Mouse (Mus musculus) limb, embryonic 11.5 days (tissue): ENCODE results near the gene Fxr1. TPM values are rescaled to one million over a fixed set of nuclear protein-coding genes. Genes with fewer than 3 reads are reported as not detected.
A peak's percentile ranks its signal among the peaks of the same experiment; 100 is the strongest.

Experiments
- ATAC-seq: fragments of 200-750 bp; cut with Nextera tagmentation; 2 replicates; pipeline ENCODE4 v1.8.0; 2017; ENCODE audit warnings: low read depth; ENCODE audit not compliant: insufficient number of reproducible peaks, low FRiP score, low TSS enrichment
- DNase-seq: peaks from one replicate; pipeline ENCODE4 v3.0.0-alpha.2; 2015; ENCODE audit warnings: low spot score
- H3K27ac ChIP-seq: fragments of 300-500 bp; sonication (generic); replicated peaks from 2 replicates; pipeline ENCODE4 v1.5.1; 2014; ENCODE audit warnings: low read depth, mild to moderate bottlenecking, low read length
- H3K27me3 ChIP-seq: fragments of 300-500 bp; sonication (generic); 2 replicates; pipeline ENCODE4 v1.6.1; 2014; ENCODE audit warnings: mild to moderate bottlenecking, low read length, mixed read lengths; ENCODE audit not compliant: control insufficient read depth, insufficient read depth
- H3K36me3 ChIP-seq: fragments of 300-500 bp; sonication (generic); 2 replicates; pipeline ENCODE4 v1.6.1; 2014; ENCODE audit warnings: mild to moderate bottlenecking, low read length, moderate library complexity, mixed read lengths; ENCODE audit not compliant: control insufficient read depth, insufficient read depth
- H3K4me1 ChIP-seq: fragments of 300-500 bp; sonication (generic); 2 replicates; pipeline ENCODE4 v1.6.1; 2014; ENCODE audit warnings: low read length, mixed read lengths; ENCODE audit not compliant: control insufficient read depth, insufficient read depth
- H3K4me2 ChIP-seq: fragments of 300-500 bp; sonication (generic); 2 replicates; pipeline ENCODE4 v1.6.1; 2014; ENCODE audit warnings: low read depth, mild to moderate bottlenecking, moderate library complexity; ENCODE audit not compliant: severe bottlenecking
- H3K4me3 ChIP-seq: fragments of 300-500 bp; sonication (generic); 2 replicates; pipeline ENCODE4 v1.5.1; 2014; ENCODE audit warnings: low read depth, low read length
- H3K9ac ChIP-seq: fragments of 300-500 bp; sonication (generic); 2 replicates; pipeline ENCODE4 v1.6.1; 2014; ENCODE audit warnings: mild to moderate bottlenecking, low read length
- H3K9me3 ChIP-seq: fragments of 300-500 bp; sonication (generic); 2 replicates; pipeline ENCODE4 v1.6.1; 2016; ENCODE audit warnings: low read length; ENCODE audit not compliant: control insufficient read depth
- WGBS: fragments of 180-500 bp; shearing (Covaris S2); extraction: QIAGEN DNeasy Blood & Tissue Kit; methylation state at CpG from one replicate; pipeline ENCODE4 v1.1.7; 2014; 5-methylcytosine and 5-hydroxymethylcytosine counted together
- polyA plus RNA-seq: library from polyadenylated mRNA; unstranded; fragments of >200 nt; fragmentation: Nextera tagmentation; extraction: Ambion mirVana; gene quantifications from 2 replicates; pipeline ENCODE4 v1.2.1, GENCODE M21; 2014

Gene Fxr1
- polyA plus RNA-seq: 81.0 and 90.1 TPM in 2 replicates

GRCm38 (mm10) chr3:34019540-34020381 is at the start of gene Fxr1:
TSS of gene Fxr1 (plus strand) at chr3:34019943.
- H3K9me3 ChIP-seq: no peaks in the 10 kb centered on the region
- DNase-seq (peak; percentile 84), ATAC-seq (peak; percentile 96)
- H3K9ac ChIP-seq: peak within 1 kb of the TSS; percentile 99
- peak within 1 kb of the TSS; percentile 90 for H3K27ac ChIP-seq
- H3K4me3 ChIP-seq: peak within 1 kb of the TSS; percentile 96
- no peaks in the 10 kb centered on the region for H3K36me3 ChIP-seq
- WGBS: under 1% methylated on average over 58 of the region's 97 CpGs
- H3K4me1 ChIP-seq: 0 out of 2 replicates have a peak, but pooled peaks cover 2% of the 10 kb centered on the region
- peak within 1 kb of the TSS; percentile 64 for H3K4me2 ChIP-seq
- H3K27me3 ChIP-seq: no peaks in the 10 kb centered on the region

GRCm38 (mm10) chr3:33979395-33979794 is 40.3 kb upstream of the Fxr1 start:
- Histone ChIP-seq H3K9ac (no peak overlapping the region), H3K4me3 (no peak overlapping the region), H3K27ac (no peak overlapping the region), H3K4me2 (no peak overlapping the region), H3K9me3 (no peaks in the 10 kb centered on the region), H3K4me1 (no peaks in the 10 kb centered on the region), H3K27me3 (no peaks in the 10 kb centered on the region), H3K36me3 (no peaks in the 10 kb centered on the region)
- ATAC-seq (no peak), DNase-seq (no peak)
- 72% methylated on average over 6 of the region's 6 CpGs for WGBS

GRCm38 (mm10) chr3:33982746-33983145 is 37.0 kb upstream of the Fxr1 start:
- H3K4me2 ChIP-seq: no peak overlapping the region
- no peaks in the 10 kb centered on the region for H3K9me3 ChIP-seq
- H3K27me3 ChIP-seq: no peaks in the 10 kb centered on the region
- H3K27ac ChIP-seq: no peak overlapping the region
- no peaks in the 10 kb centered on the region for H3K4me1 ChIP-seq
- WGBS: 86% methylated on average over 5 of the region's 5 CpGs
- ATAC-seq (no peak), DNase-seq (no peak)
- H3K36me3 ChIP-seq: no peaks in the 10 kb centered on the region
- H3K4me3 ChIP-seq: no peak overlapping the region
- no peak overlapping the region for H3K9ac ChIP-seq

GRCm38 (mm10) chr3:33989302-33989701 is 30.4 kb upstream of the Fxr1 start:
- H3K27ac ChIP-seq: no peak overlapping the region

GRCm38 (mm10) chr3:33990451-33990850 is 29.3 kb upstream of the Fxr1 start:
- no peaks in the 10 kb centered on the region for H3K27me3 ChIP-seq
- H3K4me1 ChIP-seq: no peaks in the 10 kb centered on the region
- no peak overlapping the region for H3K27ac ChIP-seq
- H3K9ac ChIP-seq: no peak overlapping the region
- no peak overlapping the region for H3K4me3 ChIP-seq
- WGBS: 71% methylated on average over 10 of the region's 10 CpGs
- no peak overlapping the region for H3K4me2 ChIP-seq
- no peaks in the 10 kb centered on the region for H3K9me3 ChIP-seq
- DNase-seq (no peak), ATAC-seq (no peak)
- H3K36me3 ChIP-seq: no peaks in the 10 kb centered on the region

More at GRCm38 (mm10) chr3:33989302-33989701, 30.4 kb upstream of the Fxr1 start:
- no peak for DNase-seq
- H3K27me3 ChIP-seq: no peaks in the 10 kb centered on the region
- ATAC-seq: no peak
- WGBS: 85% methylated on average over 8 of the region's 8 CpGs
- no peaks in the 10 kb centered on the region for H3K36me3 ChIP-seq
- no peaks in the 10 kb centered on the region for H3K4me1 ChIP-seq
- no peak overlapping the region for H3K9ac ChIP-seq
- no peak overlapping the region for H3K4me2 ChIP-seq
- H3K9me3 ChIP-seq: no peaks in the 10 kb centered on the region
- H3K4me3 ChIP-seq: no peak overlapping the region

GRCm38 (mm10) chr3:33990921-33991320 is 28.8 kb upstream of the Fxr1 start:
- Histone ChIP-seq H3K4me1 (no peaks in the 10 kb centered on the region), H3K4me3 (no peak overlapping the region), H3K27ac (no peak overlapping the region), H3K36me3 (no peaks in the 10 kb centered on the region), H3K9ac (no peak overlapping the region), H3K9me3 (no peaks in the 10 kb centered on the region), H3K4me2 (no peak overlapping the region), H3K27me3 (no peaks in the 10 kb centered on the region)
- no peak for DNase-seq
- WGBS: 65% methylated on average over 8 of the region's 8 CpGs
- no peak for ATAC-seq

- Histone ChIP-seq H3K4me3 (no peak overlapping the region), H3K9ac (no peak overlapping the region), H3K4me2 (no peak overlapping the region), H3K36me3 (no peaks in the 10 kb centered on the region), H3K27ac (no peak overlapping the region), H3K9me3 (no peaks in the 10 kb centered on the region), H3K4me1 (no peaks in the 10 kb centered on the region), H3K27me3 (no peaks in the 10 kb centered on the region)
- WGBS: 88% methylated on average over 14 of the region's 14 CpGs
- ATAC-seq: no peak
- DNase-seq: no peak
These were observed 26.2 kb upstream of the Fxr1 start for GRCm38 (mm10) chr3:33993421-33994126.

GRCm38 (mm10) chr3:33994127-33994488 is 25.6 kb upstream of the Fxr1 start:
- Histone ChIP-seq H3K9me3 (no peaks in the 10 kb centered on the region), H3K27ac (no peak overlapping the region), H3K4me3 (no peak overlapping the region), H3K9ac (no peak overlapping the region), H3K4me1 (no peaks in the 10 kb centered on the region), H3K27me3 (no peaks in the 10 kb centered on the region), H3K36me3 (no peaks in the 10 kb centered on the region), H3K4me2 (no peak overlapping the region)
- ATAC-seq: no peak
- DNase-seq: no peak
- WGBS: 69% methylated on average over 3 of the region's 3 CpGs
